Mouse (Mus musculus) midbrain, postnatal 0 days (tissue): Measurements from ENCODE around the gene Mief1. TPM values are rescaled to one million over a fixed set of nuclear protein-coding genes. Genes with fewer than 3 reads are reported as not detected.
A peak's percentile ranks its signal among the peaks of the same experiment; 100 is the strongest.

Source experiments
- ATAC-seq: fragments of 200-750 bp; cut with Nextera tagmentation; 2 replicates; pipeline ENCODE4 v1.8.0; 2017; ENCODE audit warnings: moderate number of reproducible peaks, mild to moderate bottlenecking, moderate TSS enrichment, moderate library complexity; ENCODE audit not compliant: low FRiP score
- DNase-seq: peaks from one replicate; pipeline ENCODE4 v3.0.0-alpha.2; 2015; ENCODE audit warnings: low spot score
- H3K27ac ChIP-seq: fragments of 300-500 bp; sonication (generic); 2 replicates; pipeline ENCODE4 v1.5.1; 2014; ENCODE audit warnings: low read depth, mild to moderate bottlenecking, low read length, mixed read lengths
- H3K27me3 ChIP-seq: fragments of 300-500 bp; sonication (generic); 2 replicates; pipeline ENCODE4 v1.6.1; 2014; ENCODE audit warnings: low read length, control low read depth, mixed read lengths; ENCODE audit not compliant: insufficient read depth
- H3K36me3 ChIP-seq: fragments of 300-500 bp; sonication (generic); 2 replicates; pipeline ENCODE4 v1.6.1; 2014; ENCODE audit warnings: low read length, control low read depth, mixed read lengths; ENCODE audit not compliant: insufficient read depth
- H3K4me1 ChIP-seq: fragments of 300-500 bp; sonication (generic); 2 replicates; pipeline ENCODE4 v1.6.1; 2014; ENCODE audit warnings: mild to moderate bottlenecking, control low read depth, antibody characterized with exemption, low read length, mixed read lengths; ENCODE audit not compliant: insufficient read depth
- H3K4me2 ChIP-seq: fragments of 300-500 bp; sonication (generic); 2 replicates; pipeline ENCODE4 v1.6.1; 2014; ENCODE audit warnings: low read depth, mild to moderate bottlenecking, low read length, mixed read lengths; ENCODE audit not compliant: poor library complexity, severe bottlenecking
- H3K4me3 ChIP-seq: fragments of 300-500 bp; sonication (generic); 2 replicates; pipeline ENCODE4 v1.5.1; 2014; ENCODE audit warnings: low read depth, mild to moderate bottlenecking, low read length, moderate library complexity
- H3K9ac ChIP-seq: fragments of 300-500 bp; sonication (generic); replicated peaks from 2 replicates; pipeline ENCODE4 v1.6.1; 2014; ENCODE audit warnings: mild to moderate bottlenecking, low read length, moderate library complexity, mixed read lengths; ENCODE audit not compliant: poor library complexity, severe bottlenecking
- H3K9me3 ChIP-seq: fragments of 300-500 bp; sonication (generic); 2 replicates; pipeline ENCODE4 v1.6.1; 2016; ENCODE audit warnings: low read length, control low read depth
- CTCF ChIP-seq: IDR thresholded peaks from 2 replicates; pipeline ENCODE4 v1.5.1; 2016; ENCODE audit warnings: antibody characterized with exemption, mild to moderate bottlenecking
- WGBS: fragments of 180-500 bp; shearing (Covaris S2); extraction: QIAGEN DNeasy Blood & Tissue Kit; methylation state at CpG from one replicate; pipeline ENCODE4 v1.1.7; 2014; 5-methylcytosine and 5-hydroxymethylcytosine counted together
- polyA plus RNA-seq: library from polyadenylated mRNA; unstranded; fragments of >200 nt; fragmentation: Nextera tagmentation; extraction: Ambion mirVana; gene quantifications from 2 replicates; pipeline ENCODE4 v1.2.1, GENCODE M21; 2015
- total RNA-seq: library from RNA; depleted of rRNA; stranded (reverse); fragments of >200 nt; gene quantifications from 2 replicates; pipeline ENCODE4 v1.2.3, GENCODE M21; 2014

Gene Mief1
- total and polyA plus RNA-seq, 2 experiments from 2014 or later, result 21.9 to 46.3 TPM

- Histone ChIP-seq H3K27ac (peak overlapping the region; percentile 99), H3K36me3 (peaks cover 48% of the 10 kb centered on the region), H3K4me1 (peaks cover 6% of the 10 kb centered on the region; the same call in 1 of the 2 replicates), H3K9me3 (no peaks in the 10 kb centered on the region), H3K4me3 (peak overlapping the region; percentile 90), H3K4me2 (peak overlapping the region; percentile 95), H3K9ac (peak overlapping the region; percentile 62), H3K27me3 (no peaks in the 10 kb centered on the region)
- TF ChIP-seq CTCF, result no peak
- DNase-seq, result no peak
- WGBS, result 59% methylated on average over 6 of the region's 6 CpGs
- no peak for ATAC-seq
Measured at GRCm38 (mm10) chr15:80254207-80254606, 20.4 kb downstream of the Mief1 start.

- no peak; the same call in 1 of the 2 replicates for TF ChIP-seq CTCF
- peak within 1 kb of the TSS; percentile 90 for H3K4me3 ChIP-seq
- H3K4me1 ChIP-seq, result peaks cover 6% of the 10 kb centered on the region; the same call in 1 of the 2 replicates
- peak within 1 kb of the TSS; percentile 95 for H3K4me2 ChIP-seq
- H3K27me3 ChIP-seq, result no peaks in the 10 kb centered on the region
- H3K27ac ChIP-seq, result peak within 1 kb of the TSS; percentile 99
- H3K9ac ChIP-seq, result peak within 1 kb of the TSS; percentile 100
- under 1% methylated on average over 61 of the region's 62 CpGs for WGBS
- DNase-seq (peak; percentile 100), ATAC-seq (peak; percentile 95)
- peaks cover 44% of the 10 kb centered on the region for H3K36me3 ChIP-seq
- H3K9me3 ChIP-seq, result no peaks in the 10 kb centered on the region
Measured at GRCm38 (mm10) chr15:80254847-80255645, 21.2 kb downstream of the Mief1 start, which contains the start of gene Atf4. TSS of gene Atf4 (plus strand) at chr15:80255184.

GRCm38 (mm10) chr15:80255646-80256121 lies 21.9 kb downstream of the Mief1 start:
- ATAC-seq (peak; percentile 53), DNase-seq (peak; percentile 89)
- WGBS, result under 1% methylated on average over 51 of the region's 51 CpGs
- Histone ChIP-seq H3K27ac (peak overlapping the region; percentile 99), H3K27me3 (no peaks in the 10 kb centered on the region), H3K4me2 (peak overlapping the region; percentile 95), H3K4me1 (peaks cover 6% of the 10 kb centered on the region; the same call in 1 of the 2 replicates), H3K36me3 (peaks cover 43% of the 10 kb centered on the region), H3K9ac (peak overlapping the region; percentile 100), H3K9me3 (no peaks in the 10 kb centered on the region), H3K4me3 (peak overlapping the region; percentile 90)
- TF ChIP-seq CTCF, result no peak

- Histone ChIP-seq H3K27ac (peak overlapping the region; percentile 99), H3K4me1 (peaks cover 6% of the 10 kb centered on the region; the same call in 1 of the 2 replicates), H3K9me3 (no peaks in the 10 kb centered on the region), H3K4me2 (peak overlapping the region; percentile 95), H3K9ac (peak overlapping the region; percentile 100), H3K4me3 (peak overlapping the region; percentile 90), H3K27me3 (no peaks in the 10 kb centered on the region), H3K36me3 (peaks cover 39% of the 10 kb centered on the region)
- DNase-seq (no peak), ATAC-seq (no peak)
- 11% methylated on average over 16 of the region's 16 CpGs for WGBS
- TF ChIP-seq CTCF, result no peak
Measured at GRCm38 (mm10) chr15:80256242-80256641, 22.4 kb downstream of the Mief1 start.

- DNase-seq (no peak), ATAC-seq (no peak)
- H3K4me3 ChIP-seq, result peak overlapping the region; percentile 90
- no peak for TF ChIP-seq CTCF
- WGBS, result 65% methylated on average over 12 of the region's 12 CpGs
- peaks cover 6% of the 10 kb centered on the region; the same call in 1 of the 2 replicates for H3K4me1 ChIP-seq
- no peaks in the 10 kb centered on the region for H3K9me3 ChIP-seq
- no peak overlapping the region for H3K27ac ChIP-seq
- no peaks in the 10 kb centered on the region for H3K27me3 ChIP-seq
- peak overlapping the region; percentile 95 for H3K4me2 ChIP-seq
- peaks cover 36% of the 10 kb centered on the region for H3K36me3 ChIP-seq
- peak overlapping the region; percentile 100 for H3K9ac ChIP-seq
Measured at GRCm38 (mm10) chr15:80256656-80257601, 23.1 kb downstream of the Mief1 start.
